24 mouse cellular contexts compared by ENCODE assay signal in genomic region chr13:94069421-94070307, GRCm38 (mm10). TPM values are rescaled to one million over a fixed set of nuclear protein-coding genes. Genes with fewer than 3 reads are reported as not detected.
A peak's percentile ranks its signal among the peaks of the same experiment; 100 is the strongest.
DNase-seq lines count a peak whose midpoint lies in the region; ATAC-seq lines count a peak whose summit lies in the region.
"Had no signal": no experiment of that assay in that cellular context is flagged by ENCODE, and none has a peak within 500 bp of the region (broad histone marks: within the 10 kb centered on the region; RNA-seq: fewer than 3 reads in every experiment).

No protein-coding gene starts in this region.

- no peak for ATAC-seq in hindbrain, embryonic 11.5 days (ENCODE audit: low FRiP score)
- ATAC-seq in midbrain, embryonic 11.5 days (ENCODE audit: low FRiP score), result peak; percentile 83
- ATAC-seq in midbrain, embryonic 16.5 days, result no peak
- ATAC-seq: forebrain, embryonic 15.5 days; intestine, embryonic 15.5 days; midbrain, embryonic 15.5 days had no signal

- peak; percentile 41 for DNase-seq in hindbrain, embryonic 10.5 days (ENCODE audit: low spot score)
- DNase-seq in hindbrain, embryonic 11.5 days (ENCODE audit: low spot score), result no peak
- DNase-seq in midbrain, embryonic 11.5 days (ENCODE audit: low spot score, missing footprints), result peak; percentile 90
- DNase-seq in embryonic facial prominence, embryonic 10.5 days (ENCODE audit: low spot score), result peak; percentile 56
- DNase-seq in retina, postnatal 1 day, result peak; percentile 63
- DNase-seq in left cerebral cortex, adult 8-10 months (ENCODE audit: low spot score in 2 of 2), result no peak
- DNase-seq: adrenal gland, postnatal 25 days; cerebellum, adult 11 months; cerebellum, postnatal 14 days; lung, postnatal 4 days; right cerebral cortex, postnatal 14 days; spleen, adult 18-20 months; thymus, adult 2 months had no signal

- H3K36me3 ChIP-seq in hindbrain, embryonic 10.5 days, result no peaks in the 10 kb centered on the region; the same call in 1 of the 2 replicates
- no peaks in the 10 kb centered on the region for H3K36me3 ChIP-seq in hindbrain, embryonic 11.5 days (ENCODE audit: control insufficient read depth, insufficient read depth, low read length)
- H3K36me3 ChIP-seq in midbrain, embryonic 11.5 days (ENCODE audit: control insufficient read depth, insufficient read depth, low read length), result no peaks in the 10 kb centered on the region
- H3K36me3 ChIP-seq in midbrain, embryonic 16.5 days (ENCODE audit: control insufficient read depth, insufficient read depth, low read length), result no peaks in the 10 kb centered on the region
- peaks cover 11% of the 10 kb centered on the region for H3K36me3 ChIP-seq in embryonic facial prominence, embryonic 10.5 days (replicated peaks)
- H3K36me3 ChIP-seq: forebrain, embryonic 15.5 days; hindbrain, embryonic 15.5 days; intestine, embryonic 15.5 days; midbrain, embryonic 15.5 days; neural tube, embryonic 13.5 days had no signal

- H3K9me3 ChIP-seq in hindbrain, embryonic 10.5 days, result no peaks in the 10 kb centered on the region
- H3K9me3 ChIP-seq in hindbrain, embryonic 11.5 days (ENCODE audit: control insufficient read depth, low read length), result no peaks in the 10 kb centered on the region
- H3K9me3 ChIP-seq in midbrain, embryonic 11.5 days (ENCODE audit: control insufficient read depth, low read length), result no peaks in the 10 kb centered on the region
- H3K9me3 ChIP-seq in midbrain, embryonic 16.5 days (replicated peaks; ENCODE audit: control insufficient read depth, low read length, poor library complexity, severe bottlenecking), result no peaks in the 10 kb centered on the region
- H3K9me3 ChIP-seq in embryonic facial prominence, embryonic 10.5 days, result no peaks in the 10 kb centered on the region
- H3K9me3 ChIP-seq: forebrain, embryonic 15.5 days; heart, embryonic 12.5 days; hindbrain, embryonic 15.5 days; intestine, embryonic 15.5 days; lung, embryonic 15.5 days; midbrain, embryonic 15.5 days; neural tube, embryonic 13.5 days had no signal

- H3K4me3 ChIP-seq in hindbrain, embryonic 10.5 days, result no peak overlapping the region
- H3K4me3 ChIP-seq in hindbrain, embryonic 11.5 days (ENCODE audit: low read depth, low read length), result no peak overlapping the region
- no peak overlapping the region for H3K4me3 ChIP-seq in midbrain, embryonic 11.5 days (ENCODE audit: low read depth, low read length)
- H3K4me3 ChIP-seq in midbrain, embryonic 16.5 days (ENCODE audit: low read depth, low read length), result no peak overlapping the region
- H3K4me3 ChIP-seq in embryonic facial prominence, embryonic 10.5 days, result no peak overlapping the region
- H3K4me3 ChIP-seq: erythroblast, embryonic 14.5 days; forebrain, embryonic 15.5 days; heart, embryonic 12.5 days; hindbrain, embryonic 15.5 days; intestine, embryonic 15.5 days; lung, embryonic 15.5 days; midbrain, embryonic 15.5 days; neural tube, embryonic 13.5 days had no signal

- 39% methylated on average over 16 of the region's 16 CpGs for WGBS in hindbrain, embryonic 10.5 days
- 34% methylated on average over 16 of the region's 16 CpGs for WGBS in hindbrain, embryonic 11.5 days
- WGBS in midbrain, embryonic 11.5 days, result 23% methylated on average over 16 of the region's 16 CpGs
- 25% methylated on average over 16 of the region's 16 CpGs for WGBS in midbrain, embryonic 16.5 days
- WGBS in embryonic facial prominence, embryonic 10.5 days, result 43% methylated on average over 16 of the region's 16 CpGs

- H3K9ac ChIP-seq in hindbrain, embryonic 11.5 days (ENCODE audit: low read depth, low read length), result no peak overlapping the region
- H3K9ac ChIP-seq in midbrain, embryonic 11.5 days (ENCODE audit: low read length), result no peak overlapping the region
- no peak overlapping the region for H3K9ac ChIP-seq in midbrain, embryonic 16.5 days (ENCODE audit: low read depth, low read length)
- H3K9ac ChIP-seq: forebrain, embryonic 15.5 days; heart, embryonic 12.5 days; hindbrain, embryonic 15.5 days; intestine, embryonic 15.5 days; liver, embryonic 14.5 days; lung, embryonic 15.5 days; midbrain, embryonic 15.5 days; neural tube, embryonic 13.5 days had no signal

- H3K27me3 ChIP-seq in hindbrain, embryonic 10.5 days (ENCODE audit: insufficient read depth, poor library complexity, severe bottlenecking), result peaks cover 96% of the 10 kb centered on the region
- peaks cover 36% of the 10 kb centered on the region for H3K27me3 ChIP-seq in hindbrain, embryonic 11.5 days (ENCODE audit: control insufficient read depth, insufficient read depth, low read length)
- peaks cover 55% of the 10 kb centered on the region for H3K27me3 ChIP-seq in midbrain, embryonic 11.5 days (ENCODE audit: control insufficient read depth, insufficient read depth, low read length)
- H3K27me3 ChIP-seq in midbrain, embryonic 16.5 days (ENCODE audit: control insufficient read depth, insufficient read depth, low read depth, low read length), result peaks cover 4% of the 10 kb centered on the region
- H3K27me3 ChIP-seq in embryonic facial prominence, embryonic 10.5 days (replicated peaks; ENCODE audit: low read depth, poor library complexity, severe bottlenecking), result peaks cover 61% of the 10 kb centered on the region
- H3K27me3 ChIP-seq: CH12.LX; forebrain, embryonic 15.5 days; intestine, embryonic 15.5 days; lung, embryonic 15.5 days had no signal

- peaks cover 71% of the 10 kb centered on the region for H3K4me1 ChIP-seq in hindbrain, embryonic 10.5 days (replicated peaks)
- H3K4me1 ChIP-seq in hindbrain, embryonic 11.5 days (replicated peaks; ENCODE audit: control insufficient read depth, insufficient read depth, low read length), result no peaks in the 10 kb centered on the region
- H3K4me1 ChIP-seq in midbrain, embryonic 11.5 days (ENCODE audit: control insufficient read depth, insufficient read depth, low read length), result peaks cover 16% of the 10 kb centered on the region
- no peaks in the 10 kb centered on the region for H3K4me1 ChIP-seq in midbrain, embryonic 16.5 days (ENCODE audit: control insufficient read depth, insufficient read depth, low read length)
- H3K4me1 ChIP-seq in embryonic facial prominence, embryonic 10.5 days, result peaks cover 90% of the 10 kb centered on the region
- H3K4me1 ChIP-seq: forebrain, embryonic 15.5 days had no signal

- H3K4me2 ChIP-seq in hindbrain, embryonic 11.5 days (replicated peaks; ENCODE audit: low read depth, low read length), result no peak overlapping the region
- no peak overlapping the region for H3K4me2 ChIP-seq in midbrain, embryonic 11.5 days
- no peak overlapping the region for H3K4me2 ChIP-seq in midbrain, embryonic 16.5 days (ENCODE audit: low read length)
- H3K4me2 ChIP-seq: forebrain, embryonic 15.5 days; heart, embryonic 12.5 days; hindbrain, embryonic 15.5 days; intestine, embryonic 15.5 days; lung, embryonic 15.5 days; midbrain, embryonic 15.5 days; neural tube, embryonic 13.5 days had no signal

- no peak overlapping the region for H3K27ac ChIP-seq in hindbrain, embryonic 10.5 days
- no peak overlapping the region for H3K27ac ChIP-seq in hindbrain, embryonic 11.5 days (ENCODE audit: low read depth, low read length)
- no peak overlapping the region for H3K27ac ChIP-seq in midbrain, embryonic 11.5 days (ENCODE audit: low read depth, low read length)
- H3K27ac ChIP-seq in midbrain, embryonic 16.5 days (ENCODE audit: low read length), result no peak overlapping the region
- H3K27ac ChIP-seq in embryonic facial prominence, embryonic 10.5 days (replicated peaks), result peak overlapping the region; percentile 40; the same call in 1 of the 2 replicates
- H3K27ac ChIP-seq: forebrain, embryonic 15.5 days; hindbrain, embryonic 15.5 days; intestine, embryonic 15.5 days; liver, embryonic 14.5 days; lung, embryonic 15.5 days; midbrain, embryonic 15.5 days; neural tube, embryonic 13.5 days had no signal

RNA-seq across cellular contexts. Expression of gene Lhfpl2, which starts 12.1 kb away (rescaled TPM):
- polyA plus RNA-seq in hindbrain, embryonic 10.5 days (2016; fragmentation: Nextera tagmentation; extraction: Ambion mirVana), result 19.7 and 20.9 TPM in 2 replicates
- 16.6 and 19.3 TPM in 2 replicates for polyA plus RNA-seq in hindbrain, embryonic 11.5 days (2014; fragmentation: Nextera tagmentation; extraction: Ambion mirVana)
- polyA plus RNA-seq in midbrain, embryonic 11.5 days (2014; fragmentation: Nextera tagmentation; extraction: Ambion mirVana), result 17.0 and 17.3 TPM in 2 replicates
- polyA plus RNA-seq in midbrain, embryonic 16.5 days (2015; fragmentation: Nextera tagmentation; extraction: Ambion mirVana), result 15.9 and 16.3 TPM in 2 replicates
- polyA plus RNA-seq in embryonic facial prominence, embryonic 10.5 days (2016; fragmentation: Nextera tagmentation; extraction: Ambion mirVana), result 31.1 and 34.2 TPM in 2 replicates
- 10 to 100 TPM; 13.8 to 16.9 (median 14.8) TPM for total RNA-seq in left cerebral cortex, adult 8-10 months (2022)
- total RNA-seq: CH12.LX had no signal
- polyA plus RNA-seq: erythroblast, embryonic 14.5 days had no signal

Comparison
In these comparisons a context has a peak if more than half of its experiments do, and no peak if none do; other contexts are left out.
1. DNase-seq: peak in hindbrain, embryonic 10.5 days (single experiment), midbrain, embryonic 11.5 days (single experiment), embryonic facial prominence, embryonic 10.5 days (single experiment) and retina, postnatal 1 day (single experiment); none in hindbrain, embryonic 11.5 days (single experiment) and left cerebral cortex, adult 8-10 months (0 of 2).